Mouse (Mus musculus): ENCODE measurements at regions not wholly inside any gene's neighbourhood (a gene's known extent, or its start where the extent isn't known, plus 50 kb on each side); places are given as distances from the start of the nearest gene placed in this dataset.

- Histone ChIP-seq H3K9me3 (no peaks in the 10 kb centered on the region), H3K4me3 (no peak overlapping the region), H3K27ac (no peak overlapping the region), H3K27me3 (no peaks in the 10 kb centered on the region), H3K4me1 (no peaks in the 10 kb centered on the region; the same call in 1 of the 2 replicates), H3K4me2 (no peak overlapping the region), H3K9ac (no peak overlapping the region), H3K36me3 (no peaks in the 10 kb centered on the region)
- ATAC-seq (ENCODE audit: insufficient number of reproducible peaks, low FRiP score, low TSS enrichment, low read depth): no peak
- 63% methylated on average over 4 of the region's 4 CpGs for WGBS
These were observed 197.9 kb downstream of the Gm11011 start for GRCm38 (mm10) chr2:169389611-169390010.

DNA sequence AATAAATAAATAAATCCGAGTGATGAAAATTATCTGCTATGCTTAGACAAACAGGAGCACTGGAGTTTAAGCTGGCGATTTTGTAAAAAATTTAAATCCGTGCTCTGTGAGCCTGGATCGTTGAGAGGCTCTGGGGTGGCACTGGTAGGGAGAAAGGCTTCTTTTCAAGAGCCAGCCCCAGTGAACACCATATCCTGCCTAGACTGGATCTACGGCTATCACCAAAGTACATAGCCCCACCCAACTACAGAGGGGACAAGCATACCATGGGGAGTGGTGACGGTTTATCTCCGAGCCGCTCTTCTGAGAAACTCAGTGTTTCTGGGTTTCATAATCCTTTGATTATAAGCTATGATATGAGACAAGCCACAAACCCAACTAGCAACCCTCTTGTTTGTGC is 199.0 kb downstream of the Gm11011 start:
- ATAC-seq (ENCODE audit: insufficient number of reproducible peaks, low FRiP score, low TSS enrichment, low read depth): no peak
- Histone ChIP-seq H3K27ac (no peak overlapping the region), H3K4me3 (no peak overlapping the region), H3K36me3 (no peaks in the 10 kb centered on the region), H3K9me3 (peaks cover 3% of the 10 kb centered on the region; the same call in 1 of the 2 replicates), H3K27me3 (no peaks in the 10 kb centered on the region), H3K4me2 (no peak overlapping the region), H3K9ac (no peak overlapping the region), H3K4me1 (no peaks in the 10 kb centered on the region; the same call in 1 of the 2 replicates)
- WGBS: 69% methylated on average over 8 of the region's 8 CpGs

DNA sequence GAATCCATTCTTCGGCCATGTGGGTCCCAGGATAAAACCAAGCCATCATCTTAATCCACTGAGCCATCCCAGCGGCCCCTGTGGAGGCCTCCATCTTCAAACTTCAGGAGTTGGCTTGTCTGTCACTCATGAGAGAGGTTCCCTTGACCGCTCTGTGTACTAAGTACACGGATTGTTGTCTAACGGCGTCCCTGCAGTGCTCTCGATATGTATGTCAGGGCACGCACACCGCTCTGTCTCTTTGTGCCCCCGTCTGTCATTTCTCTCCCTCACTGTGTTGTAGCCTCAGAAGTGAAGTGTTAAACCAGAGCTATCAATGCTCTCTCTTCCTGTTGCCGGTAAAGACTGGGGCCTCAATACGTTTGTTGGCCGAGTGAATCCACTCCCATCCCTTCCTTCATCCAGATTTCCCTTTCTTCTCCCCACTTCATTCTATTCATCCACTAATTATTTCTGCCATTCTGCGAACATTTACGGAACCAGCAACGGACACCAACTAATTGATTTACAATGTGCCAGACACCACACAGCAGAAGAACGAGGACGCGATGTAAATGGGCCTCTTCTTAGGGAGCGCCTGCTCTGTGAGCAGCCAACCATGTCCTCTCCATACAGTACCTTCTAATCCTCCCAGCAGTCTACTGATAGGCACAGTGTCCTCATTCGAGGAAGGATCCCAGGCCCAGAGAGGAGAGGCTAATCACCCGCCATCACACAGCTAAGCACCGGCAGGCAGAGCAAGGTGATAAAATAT is 199.6 kb downstream of the Gm11011 start:
- 60% methylated on average over 23 of the region's 23 CpGs for WGBS

GRCm38 (mm10) chr2:169383701-169384100 is 203.8 kb downstream of the Gm11011 start:
- no peaks in the 10 kb centered on the region for H3K36me3 ChIP-seq
- H3K27ac ChIP-seq: no peak overlapping the region
- peaks cover 3% of the 10 kb centered on the region; the same call in 1 of the 2 replicates for H3K9me3 ChIP-seq
- no peaks in the 10 kb centered on the region for H3K4me1 ChIP-seq
- no peak overlapping the region for H3K4me2 ChIP-seq
- ATAC-seq (ENCODE audit: insufficient number of reproducible peaks, low FRiP score, low TSS enrichment, low read depth): no peak
- WGBS: 86% methylated on average over 3 of the region's 3 CpGs
- H3K9ac ChIP-seq: no peak overlapping the region
- no peak overlapping the region for H3K4me3 ChIP-seq
- no peaks in the 10 kb centered on the region for H3K27me3 ChIP-seq

More for the DNA sequence above, 199.6 kb downstream of the Gm11011 start:
- H3K4me2 ChIP-seq: no peak overlapping the region
- no peak for ATAC-seq (ENCODE audit: insufficient number of reproducible peaks, low FRiP score, low TSS enrichment, low read depth)
- no peak overlapping the region for H3K4me3 ChIP-seq
- no peak overlapping the region for H3K9ac ChIP-seq
- no peaks in the 10 kb centered on the region for H3K27me3 ChIP-seq
- H3K27ac ChIP-seq: no peak overlapping the region
- no peaks in the 10 kb centered on the region for H3K36me3 ChIP-seq
- peaks cover 3% of the 10 kb centered on the region; the same call in 1 of the 2 replicates for H3K9me3 ChIP-seq
- no peaks in the 10 kb centered on the region; the same call in 1 of the 2 replicates for H3K4me1 ChIP-seq

- Histone ChIP-seq H3K36me3 (no peaks in the 10 kb centered on the region), H3K4me2 (no peak overlapping the region), H3K4me3 (no peak overlapping the region), H3K27ac (no peak overlapping the region), H3K9me3 (no peaks in the 10 kb centered on the region), H3K27me3 (no peaks in the 10 kb centered on the region), H3K4me1 (no peaks in the 10 kb centered on the region), H3K9ac (no peak overlapping the region)
- 87% methylated on average over 7 of the region's 7 CpGs for WGBS
- ATAC-seq (ENCODE audit: insufficient number of reproducible peaks, low FRiP score, low TSS enrichment, low read depth): no peak
These were observed 214.5 kb downstream of the Gm11011 start for GRCm38 (mm10) chr2:169373069-169373468.

- no peak for ATAC-seq (ENCODE audit: insufficient number of reproducible peaks, low FRiP score, low TSS enrichment, low read depth)
- 35% methylated on average over 4 of the region's 4 CpGs for WGBS
These were observed 222.5 kb downstream of the Gm11011 start for GRCm38 (mm10) chr2:169365046-169365445.

DNA sequence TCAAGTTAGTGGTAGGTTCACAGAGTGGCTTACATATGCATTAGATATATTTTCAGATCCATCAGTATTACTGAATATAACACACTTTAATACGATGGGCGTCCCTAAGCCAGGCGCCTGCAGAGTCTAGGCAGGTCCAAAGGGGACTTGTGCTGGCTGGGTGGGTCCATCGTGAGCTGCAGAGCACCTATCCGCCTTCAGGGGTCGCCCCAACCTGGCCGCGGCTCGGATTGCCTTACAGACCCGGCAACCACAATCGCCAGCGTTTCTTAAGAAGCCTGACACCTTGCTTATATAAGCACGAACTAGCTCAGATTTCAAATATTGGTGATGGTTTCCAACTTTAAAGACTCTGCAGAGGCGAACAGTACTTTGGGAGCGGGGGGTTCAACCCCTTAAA is 227.3 kb downstream of the Gm11011 start:
- 13% methylated on average over 15 of the region's 15 CpGs for WGBS
- H3K4me3 ChIP-seq: peak overlapping the region; percentile 16; the same call in 1 of the 2 replicates

More at GRCm38 (mm10) chr2:169365046-169365445, 222.5 kb downstream of the Gm11011 start:
- H3K36me3 ChIP-seq: no peaks in the 10 kb centered on the region
- H3K27ac ChIP-seq: no peak overlapping the region
- H3K27me3 ChIP-seq: no peaks in the 10 kb centered on the region
- no peaks in the 10 kb centered on the region for H3K4me1 ChIP-seq
- H3K9ac ChIP-seq: no peak overlapping the region
- no peak overlapping the region for H3K4me2 ChIP-seq
- H3K4me3 ChIP-seq: no peak overlapping the region
- H3K9me3 ChIP-seq: no peaks in the 10 kb centered on the region

DNA sequence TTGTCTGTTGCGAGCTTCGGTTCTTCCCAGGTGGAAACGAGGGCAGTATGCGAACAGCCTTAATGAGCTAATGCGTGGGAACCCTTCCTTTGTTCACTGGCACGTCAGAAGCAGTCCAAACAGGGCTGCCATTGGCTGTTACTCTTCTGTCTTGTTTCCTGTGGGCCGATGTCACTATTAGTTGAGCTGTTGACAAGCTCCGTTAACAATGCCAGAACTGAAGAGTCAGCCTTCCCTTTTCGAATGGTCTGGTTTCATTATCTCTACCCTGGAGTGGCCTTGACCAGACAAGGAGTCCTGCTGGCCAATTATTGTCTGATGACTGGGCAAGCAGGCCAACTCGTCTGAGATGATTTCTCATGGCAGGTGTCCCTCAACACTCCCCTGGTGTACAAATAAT is 230.1 kb downstream of the Gm11011 start:
- no peaks in the 10 kb centered on the region for H3K9me3 ChIP-seq
- no peak overlapping the region for H3K27ac ChIP-seq
- H3K4me3 ChIP-seq: no peak overlapping the region
- H3K27me3 ChIP-seq: no peaks in the 10 kb centered on the region
- ATAC-seq (ENCODE audit: insufficient number of reproducible peaks, low FRiP score, low TSS enrichment, low read depth): no peak
- H3K9ac ChIP-seq: no peak overlapping the region
- H3K4me2 ChIP-seq: no peak overlapping the region
- H3K36me3 ChIP-seq: no peaks in the 10 kb centered on the region
- WGBS: 74% methylated on average over 10 of the region's 10 CpGs
- H3K4me1 ChIP-seq: no peaks in the 10 kb centered on the region

More for the DNA sequence above, 227.3 kb downstream of the Gm11011 start:
- no peak overlapping the region for H3K9ac ChIP-seq
- ATAC-seq (ENCODE audit: insufficient number of reproducible peaks, low FRiP score, low TSS enrichment, low read depth): no peak
- H3K4me2 ChIP-seq: peak overlapping the region; percentile 37
- H3K27me3 ChIP-seq: no peaks in the 10 kb centered on the region
- no peaks in the 10 kb centered on the region for H3K9me3 ChIP-seq
- H3K36me3 ChIP-seq: no peaks in the 10 kb centered on the region
- H3K27ac ChIP-seq: no peak overlapping the region
- H3K4me1 ChIP-seq: no peaks in the 10 kb centered on the region

GRCm38 (mm10) chr2:169351547-169351946 is 236.0 kb downstream of the Gm11011 start:
- no peaks in the 10 kb centered on the region for H3K36me3 ChIP-seq
- ATAC-seq (ENCODE audit: insufficient number of reproducible peaks, low FRiP score, low TSS enrichment, low read depth): no peak
- no peaks in the 10 kb centered on the region for H3K9me3 ChIP-seq
- H3K4me2 ChIP-seq: no peak overlapping the region
- H3K27ac ChIP-seq: no peak overlapping the region
- WGBS: 87% methylated on average over 7 of the region's 7 CpGs
- H3K9ac ChIP-seq: no peak overlapping the region
- H3K4me3 ChIP-seq: no peak overlapping the region
- H3K4me1 ChIP-seq: no peaks in the 10 kb centered on the region
- H3K27me3 ChIP-seq: no peaks in the 10 kb centered on the region

DNA sequence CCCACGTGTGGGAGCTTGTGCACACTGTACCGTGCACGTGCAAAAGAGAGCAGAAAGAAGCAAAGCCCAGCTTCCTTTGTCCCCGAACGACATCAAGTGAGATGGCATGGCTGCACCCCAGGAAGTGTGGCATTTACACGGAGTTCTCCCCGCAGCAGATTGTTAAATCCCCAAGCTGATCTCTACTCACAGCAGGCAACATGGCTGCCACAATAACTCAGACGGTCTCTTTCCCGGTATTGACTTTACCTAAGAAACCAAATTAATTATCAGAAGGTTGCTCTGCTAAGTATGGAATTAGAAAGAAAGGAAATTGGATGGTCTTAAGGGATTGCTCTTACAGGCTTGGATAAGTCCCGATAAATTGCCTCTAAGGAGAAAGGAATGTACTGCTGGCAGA is 241.4 kb downstream of the Gm11011 start:
- Histone ChIP-seq H3K4me3 (no peak overlapping the region), H3K36me3 (no peaks in the 10 kb centered on the region), H3K4me2 (no peak overlapping the region), H3K4me1 (no peaks in the 10 kb centered on the region), H3K9me3 (no peaks in the 10 kb centered on the region), H3K27ac (no peak overlapping the region), H3K9ac (no peak overlapping the region), H3K27me3 (no peaks in the 10 kb centered on the region)
- ATAC-seq (ENCODE audit: insufficient number of reproducible peaks, low FRiP score, low TSS enrichment, low read depth): no peak
- WGBS: 49% methylated on average over 10 of the region's 10 CpGs

- WGBS: 74% methylated on average over 5 of the region's 5 CpGs
- no peaks in the 10 kb centered on the region for H3K4me1 ChIP-seq
- H3K4me3 ChIP-seq: no peak overlapping the region
- H3K9me3 ChIP-seq: no peaks in the 10 kb centered on the region
- H3K9ac ChIP-seq: no peak overlapping the region
- H3K27ac ChIP-seq: no peak overlapping the region
- no peaks in the 10 kb centered on the region for H3K27me3 ChIP-seq
- no peak overlapping the region for H3K4me2 ChIP-seq
- no peak for ATAC-seq (ENCODE audit: insufficient number of reproducible peaks, low FRiP score, low TSS enrichment, low read depth)
- H3K36me3 ChIP-seq: no peaks in the 10 kb centered on the region
These were observed 268.0 kb downstream of the Gm11011 start for GRCm38 (mm10) chr2:169319521-169319920.

DNA sequence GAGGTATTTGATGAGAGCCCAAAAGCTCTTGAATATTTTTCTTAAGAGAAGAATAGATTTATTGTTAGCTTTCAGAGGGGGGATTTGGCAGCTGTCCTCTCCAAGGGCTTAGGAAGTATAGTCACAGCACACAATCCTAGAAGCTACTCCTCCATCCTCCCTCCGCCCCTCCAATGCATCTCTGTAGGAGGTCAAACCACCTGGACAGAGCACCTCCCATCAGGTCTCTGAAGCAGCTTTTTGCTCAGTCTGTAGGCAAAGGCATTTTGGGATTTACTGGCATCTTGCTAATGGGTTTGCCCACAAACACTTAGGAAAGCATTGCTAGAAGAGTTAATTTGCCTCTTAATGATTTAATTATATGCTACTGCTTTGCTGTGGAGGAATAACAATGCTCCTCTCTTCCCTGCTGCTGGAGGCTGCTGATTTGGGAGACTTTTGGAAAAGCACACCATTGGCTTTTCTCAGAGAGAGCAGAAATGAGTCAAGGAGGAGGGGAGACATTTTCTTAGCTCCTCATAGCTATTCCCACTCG is 273.1 kb downstream of the Gm11011 start:
- Histone ChIP-seq H3K9ac (no peak overlapping the region), H3K27ac (no peak overlapping the region), H3K4me3 (no peak overlapping the region), H3K4me2 (no peak overlapping the region), H3K9me3 (no peaks in the 10 kb centered on the region), H3K4me1 (no peaks in the 10 kb centered on the region), H3K36me3 (no peaks in the 10 kb centered on the region), H3K27me3 (no peaks in the 10 kb centered on the region)
- ATAC-seq (ENCODE audit: insufficient number of reproducible peaks, low FRiP score, low TSS enrichment, low read depth): no peak
- WGBS: 55% methylated on average over 2 of the region's 2 CpGs

Measured in limb, embryonic 15.5 days (tissue).